Mouse (Mus musculus): ENCODE measurements around the gene Flot2.

The Flot2 gene

DNA sequence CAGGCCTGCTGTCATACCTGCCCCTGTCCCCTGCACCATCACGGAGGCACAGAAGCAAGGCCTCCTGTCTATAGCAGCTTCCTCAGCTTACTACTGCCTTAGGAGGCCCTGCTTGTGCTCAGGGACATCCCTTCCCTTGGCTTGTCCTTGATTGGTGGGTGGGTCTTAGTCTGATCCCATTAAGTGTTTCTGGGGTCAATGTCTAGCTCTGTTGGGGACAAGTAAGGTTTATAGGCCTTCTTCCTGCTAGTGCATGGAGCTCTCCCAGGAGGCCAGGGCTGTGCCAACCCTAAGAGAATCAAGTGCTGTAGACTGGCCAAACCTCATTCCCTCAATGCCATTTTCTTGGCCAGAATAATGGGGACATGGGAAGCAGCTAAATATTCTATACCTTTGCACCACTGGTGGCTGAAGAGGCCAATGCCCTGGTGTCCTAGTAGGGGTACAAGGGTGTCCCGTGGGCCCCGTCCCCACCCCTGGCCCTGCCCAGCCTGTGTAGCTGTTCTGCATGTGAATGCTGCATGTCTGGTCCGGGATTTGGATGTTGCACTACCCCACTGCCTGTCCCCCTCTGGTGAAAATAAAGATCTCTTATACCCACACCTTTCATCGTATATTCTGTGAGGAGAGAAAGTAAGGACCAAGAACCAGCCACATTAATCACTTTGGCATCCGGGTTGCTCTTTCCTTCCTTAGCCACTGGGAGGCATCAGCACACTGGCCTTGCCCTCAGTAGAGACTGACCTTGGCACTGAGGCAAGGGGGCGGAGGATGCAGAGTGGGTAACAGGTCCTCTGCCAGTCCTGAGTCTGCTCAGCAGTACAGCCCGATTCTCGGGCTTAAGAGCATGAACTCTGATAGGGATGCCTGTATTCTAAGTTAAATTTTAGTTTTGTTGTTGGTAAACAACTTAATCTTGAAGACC is 22.4 kb downstream of the Flot2 start:
- DNase-seq (ENCODE audit: low read depth in 2 of 2, low spot score in 2 of 2) = peak in 1 of 2 experiments; percentile 21

DNA sequence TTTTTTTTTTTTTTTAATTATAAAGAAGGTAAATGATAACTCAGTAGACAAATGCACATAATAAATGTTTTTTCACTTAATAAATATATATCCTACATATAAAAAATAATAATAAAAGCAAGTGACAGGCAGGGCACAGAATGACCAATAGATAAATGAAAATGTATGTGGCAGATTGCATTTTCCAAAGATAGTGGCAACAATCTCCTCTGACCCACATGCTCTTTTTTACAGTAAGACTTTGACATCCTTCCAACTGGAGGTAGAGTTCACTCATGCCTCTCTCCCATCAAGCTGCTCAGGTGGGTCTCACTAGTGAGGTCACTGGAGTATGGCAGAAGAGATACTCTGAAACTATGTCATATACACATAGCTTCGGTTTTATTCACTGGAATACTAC is 24.8 kb downstream of the Flot2 start:
- no peak for DNase-seq (ENCODE audit: low read depth in 2 of 2, low spot score in 2 of 2)

DNA sequence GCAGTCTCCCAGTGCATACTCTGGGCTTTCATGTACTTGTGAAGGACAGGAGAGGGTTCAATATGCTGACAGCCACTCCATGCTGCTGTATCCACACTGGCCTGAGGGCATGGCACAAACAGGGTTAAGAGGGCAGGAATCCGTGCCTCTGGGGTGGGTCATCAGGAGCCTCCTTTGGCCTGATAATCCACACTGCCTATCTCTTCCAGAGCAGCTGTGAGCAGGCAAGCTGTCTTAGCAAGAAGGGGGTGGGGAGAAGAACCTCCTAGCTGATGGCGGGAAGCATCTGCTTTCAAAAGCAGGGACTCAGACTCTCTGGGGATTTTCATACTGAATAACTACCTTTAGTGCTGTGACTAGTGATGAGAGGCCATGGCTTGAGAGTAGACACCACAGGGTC is 28.2 kb downstream of the Flot2 start:
- no peak for DNase-seq (ENCODE audit: low read depth in 2 of 2, low spot score in 2 of 2)

DNA sequence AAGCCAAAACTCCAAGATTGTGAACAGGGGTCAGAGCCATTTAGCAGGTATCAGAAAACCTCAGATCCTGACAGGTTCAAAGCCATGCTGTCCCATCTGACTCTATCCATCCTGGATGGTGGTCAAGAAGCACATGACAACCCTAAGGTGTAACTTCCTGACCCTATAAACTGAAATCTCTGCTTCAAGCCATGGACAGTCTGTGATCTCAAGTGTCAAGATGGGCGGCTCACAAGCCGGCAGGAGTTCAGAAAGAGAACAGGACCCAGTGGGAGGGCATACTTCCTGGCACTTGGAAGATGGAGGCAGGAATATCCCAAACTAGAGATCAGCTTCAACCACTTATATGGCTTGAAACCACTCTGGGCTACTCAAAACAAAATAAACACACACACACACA is 28.9 kb downstream of the Flot2 start:
- no peak for DNase-seq (ENCODE audit: low read depth in 2 of 2, low spot score in 2 of 2)

DNA sequence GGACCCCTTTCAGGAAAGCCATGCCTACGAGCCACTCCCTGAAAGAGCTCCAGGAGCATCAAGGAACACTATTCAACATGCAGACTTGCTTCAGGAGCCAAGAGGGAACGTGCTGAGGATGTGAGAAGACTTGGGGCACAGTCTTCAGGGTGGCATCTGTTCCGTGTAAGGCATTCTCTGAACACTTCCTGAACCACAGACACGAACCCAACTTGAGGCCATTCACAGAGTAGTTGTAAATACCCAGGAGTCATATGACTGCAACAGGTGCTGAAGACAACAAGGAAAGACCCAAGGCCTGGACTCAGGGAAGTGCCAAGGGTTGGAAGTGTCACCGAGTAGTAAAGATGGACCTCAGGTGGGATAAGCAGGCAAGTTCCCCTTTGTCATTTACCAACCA is 29.8 kb downstream of the Flot2 start:
- DNase-seq (ENCODE audit: low read depth in 2 of 2, low spot score in 2 of 2) = no peak

DNA sequence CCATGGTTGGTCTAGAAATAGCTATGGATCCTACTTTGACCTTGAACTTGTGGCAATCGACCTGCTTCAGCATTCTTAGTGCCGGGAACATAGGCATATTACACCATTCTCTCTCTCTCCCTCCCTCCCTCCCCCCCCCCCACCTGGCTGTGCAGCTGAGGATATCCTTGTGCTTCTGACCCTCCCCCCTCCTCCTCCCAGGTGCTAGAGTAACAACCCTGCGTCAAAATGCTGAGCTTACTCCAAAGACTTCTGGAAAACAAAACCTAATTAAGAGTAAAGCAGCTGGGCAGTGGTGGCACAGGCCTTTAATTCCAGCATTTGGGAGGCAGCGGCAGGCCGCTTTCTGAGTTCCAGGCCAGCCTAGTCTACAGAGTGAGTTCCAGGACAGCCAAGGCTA is 31.4 kb downstream of the Flot2 start:
- no peak for DNase-seq (ENCODE audit: low read depth in 2 of 2, low spot score in 2 of 2)

DNA sequence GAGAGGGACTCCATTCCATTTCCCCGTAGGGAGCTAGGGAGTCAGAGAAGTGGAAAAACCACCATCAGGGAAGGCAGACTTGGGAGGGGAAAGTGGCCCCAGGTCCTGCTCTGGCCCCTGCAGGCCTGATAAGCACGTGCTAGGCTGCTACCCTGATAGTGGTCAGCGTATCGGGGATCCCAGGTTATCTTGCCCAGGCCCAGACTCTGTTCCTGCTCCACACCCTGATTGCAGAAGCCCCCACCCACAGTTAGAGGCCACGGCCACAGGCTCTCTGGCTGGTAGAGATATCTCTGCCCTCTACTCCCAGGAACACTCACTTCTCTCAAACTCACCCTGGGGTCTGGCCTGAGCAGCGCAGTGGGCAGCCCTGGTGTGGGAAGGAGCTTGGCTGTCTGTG is 31.9 kb downstream of the Flot2 start:
- DNase-seq (ENCODE audit: low read depth in 2 of 2, low spot score in 2 of 2) = no peak

DNA sequence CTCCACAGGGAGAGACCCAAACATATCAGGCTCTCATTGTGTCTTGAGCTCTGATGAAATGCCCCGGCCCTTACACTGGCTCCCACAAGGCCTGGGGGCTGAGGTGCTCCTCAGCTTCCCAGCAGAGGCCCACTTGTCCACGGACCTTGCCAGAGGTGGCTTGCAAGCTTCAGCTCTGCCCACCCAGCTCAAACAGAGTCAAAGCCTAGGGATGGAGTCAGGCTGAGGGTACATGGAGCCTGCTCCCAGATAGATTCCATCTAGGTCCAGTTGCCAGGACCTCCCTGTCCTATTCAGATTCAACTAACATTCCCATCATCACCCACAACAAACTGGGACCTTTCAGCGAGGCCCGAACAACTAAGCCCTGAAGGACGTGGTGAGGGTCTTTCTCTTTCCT is 34.2 kb downstream of the Flot2 start:
- DNase-seq (ENCODE audit: low read depth in 2 of 2, low spot score in 2 of 2) = no peak

DNA sequence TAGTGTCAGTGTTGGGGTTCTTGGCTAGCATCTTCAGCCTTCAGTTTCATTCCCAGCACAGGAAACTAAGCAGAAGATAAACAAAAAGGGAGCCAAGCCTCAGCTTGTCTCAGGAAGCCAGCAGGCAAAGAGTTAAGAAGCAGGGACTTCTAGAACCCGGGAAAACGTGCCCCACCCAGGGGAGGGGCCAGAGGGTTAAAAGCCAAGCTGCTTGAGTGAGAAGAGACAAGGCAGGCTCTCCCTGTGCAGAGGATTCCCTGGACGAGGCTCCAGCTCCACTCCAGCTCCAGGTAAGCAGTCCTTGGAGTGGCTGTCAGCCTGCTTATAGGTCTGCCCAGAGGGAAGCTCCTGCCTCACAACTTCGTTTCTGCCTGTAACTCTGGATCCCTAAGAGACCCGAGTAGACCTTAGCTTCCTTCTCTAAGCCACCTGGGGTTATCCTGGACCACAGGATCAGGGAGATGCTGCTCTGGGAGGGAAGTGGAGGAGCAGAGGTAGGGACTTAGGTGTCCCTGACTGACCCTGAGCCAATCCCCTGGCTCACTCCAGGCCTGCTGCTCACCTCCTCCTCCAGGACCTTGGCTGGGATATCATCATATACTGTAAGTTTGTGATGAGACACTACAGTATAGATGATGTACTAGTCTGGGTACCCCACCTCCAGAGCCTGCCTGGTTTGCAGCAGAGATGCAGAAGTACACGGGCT is 34.8 kb downstream of the Flot2 start:
- DNase-seq (ENCODE audit: low read depth in 2 of 2, low spot score in 2 of 2) = no peak

DNA sequence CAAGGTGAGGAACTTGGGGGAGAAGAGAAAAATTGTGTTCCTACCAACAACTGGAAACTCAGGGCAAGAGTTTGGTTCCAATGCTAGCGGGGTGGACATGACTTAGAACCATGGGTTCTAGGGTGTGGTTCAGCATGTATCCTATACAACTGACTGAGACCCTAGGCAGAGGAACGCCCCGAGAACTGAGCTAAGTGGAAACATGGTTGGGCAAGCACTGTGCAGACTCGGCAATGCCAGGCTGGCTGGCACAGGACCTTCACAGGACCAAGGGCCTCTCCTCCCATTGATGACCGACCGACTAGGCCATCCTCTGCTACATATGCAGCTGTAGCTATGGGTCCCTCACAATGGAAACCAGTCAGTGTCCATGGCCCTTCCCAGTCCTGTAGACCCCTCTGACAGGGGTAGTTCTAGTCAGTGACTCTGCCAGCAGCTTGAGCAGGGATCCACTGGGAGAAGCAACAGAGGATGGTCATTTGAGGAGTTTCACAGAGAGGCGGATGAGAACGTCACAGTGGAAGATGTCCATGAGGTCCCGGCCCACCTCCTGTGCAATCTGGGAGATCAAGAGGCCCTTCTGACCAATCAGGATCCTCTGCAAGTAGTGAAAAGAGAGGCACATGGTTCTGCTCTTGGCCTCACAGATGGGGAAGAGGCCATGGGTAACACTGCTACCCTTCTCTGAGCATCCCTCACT is 36.0 kb downstream of the Flot2 start:
- no peak for DNase-seq (ENCODE audit: low read depth in 2 of 2, low spot score in 2 of 2)

DNA sequence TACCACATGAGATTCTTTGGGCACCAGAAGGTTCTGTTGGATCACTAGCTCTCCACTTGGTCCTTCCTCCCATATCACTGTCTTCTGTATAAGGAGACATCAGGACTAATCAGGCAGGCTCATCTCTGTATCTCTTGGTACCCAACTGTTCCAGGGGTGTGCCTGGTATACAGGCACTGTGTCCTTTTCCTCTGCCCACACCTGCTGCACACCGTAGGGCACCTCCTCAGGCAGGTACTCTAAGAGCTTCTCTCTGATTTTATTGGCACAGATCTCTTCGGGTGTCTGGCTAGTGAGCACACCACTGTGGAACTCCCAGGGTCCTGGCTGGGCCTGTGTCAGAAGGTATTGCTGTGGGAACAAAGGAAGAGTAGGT is 36.5 kb downstream of the Flot2 start:
- DNase-seq (ENCODE audit: low read depth in 2 of 2, low spot score in 2 of 2) = no peak

DNA sequence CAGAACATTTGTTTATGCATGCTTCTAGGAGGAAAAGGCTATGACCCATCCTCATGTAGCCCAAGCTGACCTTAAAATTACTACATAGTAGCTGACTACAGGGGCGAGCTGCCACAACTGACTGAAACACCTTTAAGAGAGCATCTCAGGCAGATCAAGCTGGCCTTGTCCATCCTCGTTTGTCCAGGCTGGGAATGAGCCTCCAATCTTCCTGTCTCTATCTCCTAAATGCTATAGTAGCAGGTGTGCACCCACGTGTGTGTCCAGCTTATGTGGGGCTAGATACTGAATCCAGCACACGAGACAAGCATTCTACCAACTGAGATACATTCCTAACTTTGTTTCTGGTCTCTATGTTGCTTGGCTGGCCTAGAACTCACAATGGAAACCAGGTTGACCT is 36.9 kb downstream of the Flot2 start:
- DNase-seq (ENCODE audit: low read depth in 2 of 2, low spot score in 2 of 2) = no peak

DNA sequence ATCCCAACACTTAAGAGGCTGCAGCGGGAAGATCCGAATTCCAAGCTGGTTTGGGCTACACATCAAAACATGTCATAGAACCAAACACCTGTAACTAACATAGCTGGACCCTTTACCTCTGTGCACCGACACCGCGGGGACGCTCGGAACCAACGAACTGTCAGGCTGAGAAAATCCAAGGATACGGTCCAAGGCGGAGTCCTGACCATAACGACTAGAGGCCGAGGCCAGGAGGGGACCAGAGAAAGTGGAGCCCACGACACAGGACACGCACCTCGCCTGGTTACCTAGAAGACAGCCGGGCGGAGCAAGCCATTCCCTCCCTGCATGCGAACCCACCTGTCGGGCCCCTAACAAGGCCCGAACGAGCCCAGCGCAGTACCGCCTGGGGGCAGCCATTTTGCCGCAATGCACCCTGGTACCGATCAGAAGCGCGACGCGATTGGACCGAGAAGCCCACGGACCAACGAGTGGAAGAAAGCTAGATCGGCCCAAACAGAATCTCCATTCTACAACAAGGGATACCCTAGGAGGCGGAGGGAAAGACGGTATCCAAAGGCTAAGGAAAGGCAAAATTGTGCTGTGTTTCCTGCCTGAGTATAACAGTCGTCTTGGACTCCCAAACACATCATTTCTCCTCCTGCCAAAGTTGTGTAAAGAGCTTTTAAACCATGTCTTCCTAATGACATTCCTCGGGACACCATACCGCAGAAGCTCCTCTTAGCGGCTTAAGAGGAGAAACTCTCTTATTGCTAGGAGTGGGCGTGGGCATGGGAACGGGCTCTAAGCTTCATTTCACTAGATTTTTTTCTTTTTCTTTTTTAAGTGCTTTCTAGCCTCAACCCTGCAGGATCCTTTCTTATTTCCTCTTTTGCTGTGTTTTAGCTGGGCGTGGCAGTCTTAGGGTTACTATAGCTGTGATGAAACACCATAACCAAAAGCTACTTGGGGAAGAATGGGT is 42.5 kb downstream of the Flot2 start, which contains the start of gene Eral1:
TSS of gene Eral1 (minus strand) at position 423 of the 961 bp plus-strand sequence.
- peak; percentile 51 to 73 for DNase-seq (ENCODE audit: low read depth in 2 of 2, low spot score in 2 of 2)

DNA sequence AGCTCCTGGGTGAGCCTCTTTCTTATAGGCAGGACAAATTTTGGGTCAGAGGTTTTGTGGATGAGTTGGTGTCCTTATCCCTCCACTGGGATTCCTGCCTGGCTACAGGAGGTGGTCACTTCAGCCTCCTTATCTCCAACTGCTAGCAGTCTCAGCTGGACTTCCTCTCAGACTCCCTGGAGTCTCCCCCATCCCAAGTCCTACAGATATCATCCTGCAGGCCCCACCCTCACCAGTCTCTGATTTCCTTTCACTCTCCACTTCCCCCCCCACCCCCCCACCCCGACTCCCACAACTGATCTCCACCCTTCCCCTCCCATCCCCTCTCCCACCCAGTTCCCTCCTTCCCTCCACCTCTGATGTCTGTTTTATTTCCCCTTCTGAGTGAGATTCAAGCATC is 45.9 kb downstream of the Flot2 start:
- no peak for DNase-seq (ENCODE audit: low read depth in 2 of 2, low spot score in 2 of 2)

DNA sequence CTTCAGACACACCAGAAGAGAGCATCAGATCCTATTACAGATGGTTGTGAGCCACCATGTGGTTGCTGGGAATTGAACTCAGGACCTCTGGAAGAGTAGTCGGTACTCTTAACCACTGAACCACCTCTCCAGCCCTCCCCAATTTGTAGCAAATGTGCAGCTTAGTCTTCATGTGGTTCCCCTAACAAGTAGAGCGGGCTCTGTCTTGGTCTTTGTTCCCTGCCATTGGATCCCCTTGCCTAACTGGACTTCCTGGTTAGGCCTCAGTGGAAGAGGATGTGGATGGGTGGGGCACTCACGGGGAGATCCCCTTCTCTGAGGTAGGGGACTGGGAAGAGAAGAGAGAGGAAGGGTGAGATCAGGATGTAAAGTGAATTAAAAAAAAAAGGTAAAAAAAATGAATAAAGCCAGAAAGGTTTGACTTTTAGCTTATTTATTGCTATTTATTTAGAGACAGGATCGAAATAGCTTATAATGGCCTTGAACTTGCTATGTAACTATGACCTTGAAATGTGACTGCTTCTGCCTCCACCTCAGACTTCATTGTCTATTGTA is 49.3 kb downstream of the Flot2 start:
- DNase-seq (ENCODE audit: low read depth in 2 of 2, low spot score in 2 of 2) = no peak

DNA sequence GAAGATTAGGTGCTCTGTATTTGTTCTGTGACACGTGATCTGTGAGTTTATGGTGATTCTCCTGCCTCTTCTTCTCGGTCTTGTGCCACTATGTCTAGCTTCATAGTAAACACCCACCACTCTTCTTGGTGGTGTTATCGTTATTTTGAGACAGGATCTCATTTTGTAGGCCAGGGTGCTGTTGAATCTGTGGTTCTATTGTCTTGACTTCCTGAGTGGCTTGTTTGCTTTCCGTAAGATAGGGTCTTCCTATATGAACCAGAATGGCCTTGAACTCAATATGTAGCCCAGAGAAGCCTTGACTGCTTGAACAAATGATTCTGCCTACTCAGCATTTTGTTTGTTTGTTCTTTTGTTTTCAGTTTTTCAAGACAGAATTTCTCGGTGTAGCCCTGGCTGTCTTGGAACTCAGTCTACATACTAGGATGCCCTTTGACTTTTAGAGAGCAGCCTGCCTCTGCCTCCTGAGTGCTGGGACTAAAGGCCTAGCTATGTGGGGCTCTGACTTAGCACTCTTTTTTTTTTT is 50.1 kb downstream of the Flot2 start:
- no peak for DNase-seq (ENCODE audit: low read depth in 2 of 2, low spot score in 2 of 2)

DNA sequence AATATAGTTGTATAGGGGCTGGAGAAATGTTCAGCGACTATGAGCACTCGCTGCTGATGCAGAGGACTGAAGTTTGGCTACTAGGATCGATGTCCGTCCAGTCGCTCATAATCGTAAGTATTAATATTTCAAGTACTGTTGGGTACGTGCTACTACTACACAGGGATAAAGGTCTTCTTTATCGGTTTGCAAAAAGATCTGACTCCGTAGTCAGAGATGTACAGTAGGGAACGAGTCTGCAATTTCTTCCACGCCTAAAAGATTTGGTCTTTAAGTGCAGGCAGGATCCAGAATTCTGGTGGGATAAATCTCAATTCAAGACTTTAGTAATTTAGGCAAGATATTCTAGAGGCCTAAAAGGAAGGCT is 56.4 kb downstream of the Flot2 start:
- no peak for DNase-seq (ENCODE audit: low read depth in 2 of 2, low spot score in 2 of 2)

DNA sequence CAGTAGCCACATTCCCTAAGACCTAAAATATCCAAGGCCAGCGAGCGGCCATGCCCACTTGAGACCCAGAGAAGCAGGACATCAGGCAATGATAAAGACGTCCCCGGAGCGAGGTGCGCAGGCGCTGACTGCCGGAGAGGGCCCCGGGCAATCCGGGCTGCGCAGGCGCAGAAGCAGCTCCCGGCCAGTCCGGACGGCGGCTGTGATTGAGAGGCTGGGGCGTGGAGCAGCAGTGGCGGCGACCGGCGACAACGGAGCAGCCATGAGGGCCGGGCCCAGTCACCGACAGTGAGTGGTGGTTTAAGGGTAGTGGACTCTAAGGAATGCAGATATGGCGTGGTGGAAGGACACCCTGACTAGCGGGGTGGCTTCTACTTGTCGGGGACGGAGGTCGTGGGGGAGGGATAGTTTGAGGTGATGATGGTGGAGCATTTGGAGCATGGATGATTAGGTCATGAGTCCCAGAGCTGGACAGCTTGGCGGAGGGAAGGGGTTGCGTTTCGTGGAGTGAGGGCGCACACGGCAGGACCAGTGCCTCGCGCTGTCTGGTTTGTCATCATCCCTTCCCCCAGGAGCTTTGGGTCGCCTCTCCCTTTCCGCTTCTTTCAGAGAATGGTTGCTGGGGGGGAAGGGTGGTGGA is 56.9 kb downstream of the Flot2 start, which contains the start of gene Fam222b:
TSS of gene Fam222b (plus strand) at position 157 of the 640 bp plus-strand sequence.
- DNase-seq (ENCODE audit: low read depth in 2 of 2, low spot score in 2 of 2) = peak; percentile 78 to 84

DNA sequence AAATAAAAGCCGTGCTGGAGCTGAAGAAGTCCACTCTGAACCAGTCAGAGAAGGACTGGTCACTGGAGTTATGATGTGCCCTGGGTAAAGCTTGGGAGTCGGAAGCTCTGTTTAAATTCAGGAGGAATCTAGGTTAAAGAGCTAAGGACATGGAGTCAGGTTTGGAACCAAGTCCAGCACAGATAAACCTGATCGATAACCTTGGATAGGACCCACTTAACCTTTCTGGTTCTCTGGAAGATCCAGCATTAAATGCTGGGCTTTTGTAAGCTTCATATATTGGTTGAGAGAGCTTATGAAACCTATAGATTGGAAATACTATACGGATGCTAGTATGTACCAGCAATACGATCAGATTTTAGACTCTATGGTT is 57.4 kb downstream of the Flot2 start:
- DNase-seq (ENCODE audit: low read depth in 2 of 2, low spot score in 2 of 2) = no peak

DNA sequence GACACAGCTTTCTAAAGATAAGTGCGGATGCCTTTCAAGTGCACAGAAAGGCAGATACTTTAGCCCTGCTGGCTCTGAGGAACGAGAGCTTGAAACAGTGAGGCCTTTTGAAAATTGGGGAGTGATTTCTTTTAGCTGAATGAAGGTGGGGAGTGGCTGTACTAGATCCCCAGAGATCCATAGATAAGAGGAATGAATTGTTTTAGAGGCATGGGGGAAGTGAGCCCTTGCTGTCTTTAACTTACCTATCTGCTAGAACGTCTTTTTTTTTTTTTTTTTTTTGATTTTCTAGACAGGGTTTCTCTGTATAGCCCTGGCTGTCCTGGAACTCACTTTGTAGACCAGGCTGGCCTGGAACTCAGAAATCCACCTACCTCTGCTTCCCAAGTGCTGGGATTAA is 59.3 kb downstream of the Flot2 start:
- DNase-seq (ENCODE audit: low read depth in 2 of 2, low spot score in 2 of 2) = no peak
